7 mouse cellular contexts compared by ENCODE assay signal in genomic region chr19:8661821-8662307, GRCm38 (mm10). TPM values are rescaled to one million over a fixed set of nuclear protein-coding genes. Genes with fewer than 3 reads are reported as not detected.
DNase-seq lines count a peak whose midpoint lies in the region; ATAC-seq and TF ChIP-seq lines count a peak whose summit lies in the region.

No protein-coding gene starts in this region.

- no peaks in the 10 kb centered on the region for H3K36me3 ChIP-seq in lung, postnatal 0 days (ENCODE audit: insufficient read depth, low read length)
- no peaks in the 10 kb centered on the region for H3K36me3 ChIP-seq in forebrain, embryonic 10.5 days (replicated peaks)
- H3K36me3 ChIP-seq in hindbrain, embryonic 16.5 days (ENCODE audit: control insufficient read depth, insufficient read depth, low read length), result no peaks in the 10 kb centered on the region
- no peaks in the 10 kb centered on the region for H3K36me3 ChIP-seq in liver, adult 2 months (ENCODE audit: control insufficient read depth, insufficient read depth, low read length)

- no peak for TF ChIP-seq POLR2A in liver, adult 2 months (IDR thresholded peaks at IDR 0.05; ENCODE audit: extremely low read depth, insufficient read depth, low read length)

- no peak; the same call in 1 of the 2 replicates for TF ChIP-seq CTCF in lung, postnatal 0 days (IDR thresholded peaks at IDR 0.05)
- no peak for TF ChIP-seq CTCF in liver, adult 2 months (IDR thresholded peaks at IDR 0.05; ENCODE audit: low read depth, low read length)

- DNase-seq in lung, postnatal 0 days (ENCODE audit: low spot score), result no peak
- no peak for DNase-seq in lung, postnatal 10 days
- DNase-seq in forebrain, embryonic 10.5 days (ENCODE audit: extremely low spot score, low spot score), result peak; percentile 61
- no peak for DNase-seq in liver, adult 2 months (ENCODE audit: extremely low read depth, low read depth, low spot score)
- peak; percentile 82 for DNase-seq in right cerebral cortex, postnatal 14 days
- no peak for DNase-seq in urinary bladder, postnatal 36 days (ENCODE audit: low spot score in 2 of 2)

- H3K9me3 ChIP-seq in lung, postnatal 0 days (ENCODE audit: low read length), result no peaks in the 10 kb centered on the region
- H3K9me3 ChIP-seq in forebrain, embryonic 10.5 days, result no peaks in the 10 kb centered on the region
- H3K9me3 ChIP-seq in hindbrain, embryonic 16.5 days (ENCODE audit: control insufficient read depth, low read length), result no peaks in the 10 kb centered on the region

- H3K4me2 ChIP-seq in lung, postnatal 0 days (replicated peaks; ENCODE audit: low read depth, low read length), result peak overlapping the region; percentile 87
- H3K4me2 ChIP-seq in hindbrain, embryonic 16.5 days (ENCODE audit: low read length), result peak overlapping the region; percentile 95

- no peak for TF ChIP-seq EP300 in lung, postnatal 0 days (IDR thresholded peaks at IDR 0.05)

- 0 out of 2 replicates have a peak overlapping the region, but pooled peaks have one; percentile 8 for H3K9ac ChIP-seq in lung, postnatal 0 days (replicated peaks; ENCODE audit: low read depth)
- peak overlapping the region; percentile 71 for H3K9ac ChIP-seq in hindbrain, embryonic 16.5 days (ENCODE audit: low read depth, low read length)
- H3K9ac ChIP-seq in liver, adult 2 months (ENCODE audit: low read depth, low read length), result no peak overlapping the region

- H3K4me3 ChIP-seq in lung, postnatal 0 days (ENCODE audit: low read depth, low read length), result peak overlapping the region; percentile 36
- peak overlapping the region; percentile 57 for H3K4me3 ChIP-seq in forebrain, embryonic 10.5 days
- peak overlapping the region; percentile 51 for H3K4me3 ChIP-seq in hindbrain, embryonic 16.5 days (ENCODE audit: low read length)
- H3K4me3 ChIP-seq in liver, adult 2 months (ENCODE audit: insufficient read depth, low read depth, low read length), result peak overlapping the region; percentile 1; the same call in 1 of the 2 replicates

- peak; percentile 15; the same call in 1 of the 2 replicates for ATAC-seq in lung, postnatal 0 days
- ATAC-seq in hindbrain, embryonic 16.5 days, result peak; percentile 69

- no peaks in the 10 kb centered on the region for H3K27me3 ChIP-seq in lung, postnatal 0 days (replicated peaks; ENCODE audit: insufficient read depth, low read length)
- H3K27me3 ChIP-seq in forebrain, embryonic 10.5 days (ENCODE audit: poor library complexity, severe bottlenecking), result peaks cover 55% of the 10 kb centered on the region
- no peaks in the 10 kb centered on the region for H3K27me3 ChIP-seq in hindbrain, embryonic 16.5 days (replicated peaks; ENCODE audit: control insufficient read depth, insufficient read depth, low read length)
- H3K27me3 ChIP-seq in liver, adult 2 months (ENCODE audit: control insufficient read depth, insufficient read depth, low read length), result peaks cover 6% of the 10 kb centered on the region

- H3K27ac ChIP-seq in lung, postnatal 0 days (ENCODE audit: low read length), result no peak overlapping the region
- peak overlapping the region; percentile 83 for H3K27ac ChIP-seq in forebrain, embryonic 10.5 days
- no peak overlapping the region for H3K27ac ChIP-seq in hindbrain, embryonic 16.5 days (ENCODE audit: low read depth, low read length)
- H3K27ac ChIP-seq in liver, adult 2 months (replicated peaks; ENCODE audit: insufficient read depth, low read depth, low read length), result no peak overlapping the region

- 0 out of 2 replicates have a peak, but pooled peaks cover 4% of the 10 kb centered on the region for H3K4me1 ChIP-seq in lung, postnatal 0 days (ENCODE audit: insufficient read depth, low read depth, low read length)
- peaks cover 37% of the 10 kb centered on the region for H3K4me1 ChIP-seq in forebrain, embryonic 10.5 days
- H3K4me1 ChIP-seq in hindbrain, embryonic 16.5 days (ENCODE audit: control insufficient read depth, insufficient read depth, low read depth, low read length), result peaks cover 10% of the 10 kb centered on the region
- 0 out of 2 replicates have a peak, but pooled peaks cover 2% of the 10 kb centered on the region for H3K4me1 ChIP-seq in liver, adult 2 months (ENCODE audit: control insufficient read depth, insufficient read depth, low read length)

- H3K79me2 ChIP-seq in liver, adult 2 months (ENCODE audit: control insufficient read depth, insufficient read depth, low read length), result no peaks in the 10 kb centered on the region

- under 1% methylated on average over 35 of the region's 35 CpGs for WGBS in lung, postnatal 0 days
- 0% methylated on average over 34 of the region's 35 CpGs for WGBS in forebrain, embryonic 10.5 days
- WGBS in hindbrain, embryonic 16.5 days, result under 1% methylated on average over 35 of the region's 35 CpGs
- WGBS in liver, adult 2 months, result 6% methylated on average over 35 of the region's 35 CpGs

RNA-seq across cellular contexts. Expression of gene Chrm1, which starts 1.7 kb away (rescaled TPM):
- 0.14 and 0.21 TPM in 2 replicates for polyA plus RNA-seq in lung, postnatal 0 days (2015; fragmentation: Nextera tagmentation; extraction: Ambion mirVana)
- polyA plus RNA-seq in forebrain, embryonic 10.5 days (2016; fragmentation: Nextera tagmentation; extraction: Ambion mirVana), result not detected in 2 replicates
- 0.66 and 0.72 TPM in 2 replicates for polyA plus RNA-seq in hindbrain, embryonic 16.5 days (2015; fragmentation: Nextera tagmentation; extraction: Ambion mirVana)
- total RNA-seq in liver, adult 2 months (2014; rRNA removed), result 0.07 and 0.46 TPM in 2 replicates
- 0.36 and 0.50 TPM in 2 replicates for polyA plus RNA-seq in liver, adult 2 months (2012; rRNA removed)

RNA-seq across cellular contexts. Expression of gene Slc22a6, which starts 44.0 kb away (rescaled TPM):
- polyA plus RNA-seq in lung, postnatal 0 days (2015; fragmentation: Nextera tagmentation; extraction: Ambion mirVana), result not detected in 2 replicates
- polyA plus RNA-seq in forebrain, embryonic 10.5 days (2016; fragmentation: Nextera tagmentation; extraction: Ambion mirVana), result 0.06 TPM in 1 of 2 replicates, not detected in the other
- polyA plus RNA-seq in hindbrain, embryonic 16.5 days (2015; fragmentation: Nextera tagmentation; extraction: Ambion mirVana), result 8.7 and 14.9 TPM in 2 replicates
- not detected in 2 replicates for total RNA-seq in liver, adult 2 months (2014; rRNA removed)
- polyA plus RNA-seq in liver, adult 2 months (2012; rRNA removed), result 0.02 TPM in 1 of 2 replicates, not detected in the other

Comparison
In these comparisons a context has a peak if more than half of its experiments do, and no peak if none do; other contexts are left out.
1. DNase-seq: peak in forebrain, embryonic 10.5 days (single experiment) and right cerebral cortex, postnatal 14 days (single experiment); none in lung, postnatal 0 days (single experiment), lung, postnatal 10 days (single experiment), liver, adult 2 months (single experiment) and urinary bladder, postnatal 36 days (0 of 2).
2. H3K4me3 ChIP-seq: peak in every context shown above with its lines; median percentile 57 in forebrain, embryonic 10.5 days; 51 in hindbrain, embryonic 16.5 days; 36 in lung, postnatal 0 days; 1 in liver, adult 2 months.